Comparison of ENCODE assay signal across 9 mouse cellular contexts in the genomic region with DNA sequence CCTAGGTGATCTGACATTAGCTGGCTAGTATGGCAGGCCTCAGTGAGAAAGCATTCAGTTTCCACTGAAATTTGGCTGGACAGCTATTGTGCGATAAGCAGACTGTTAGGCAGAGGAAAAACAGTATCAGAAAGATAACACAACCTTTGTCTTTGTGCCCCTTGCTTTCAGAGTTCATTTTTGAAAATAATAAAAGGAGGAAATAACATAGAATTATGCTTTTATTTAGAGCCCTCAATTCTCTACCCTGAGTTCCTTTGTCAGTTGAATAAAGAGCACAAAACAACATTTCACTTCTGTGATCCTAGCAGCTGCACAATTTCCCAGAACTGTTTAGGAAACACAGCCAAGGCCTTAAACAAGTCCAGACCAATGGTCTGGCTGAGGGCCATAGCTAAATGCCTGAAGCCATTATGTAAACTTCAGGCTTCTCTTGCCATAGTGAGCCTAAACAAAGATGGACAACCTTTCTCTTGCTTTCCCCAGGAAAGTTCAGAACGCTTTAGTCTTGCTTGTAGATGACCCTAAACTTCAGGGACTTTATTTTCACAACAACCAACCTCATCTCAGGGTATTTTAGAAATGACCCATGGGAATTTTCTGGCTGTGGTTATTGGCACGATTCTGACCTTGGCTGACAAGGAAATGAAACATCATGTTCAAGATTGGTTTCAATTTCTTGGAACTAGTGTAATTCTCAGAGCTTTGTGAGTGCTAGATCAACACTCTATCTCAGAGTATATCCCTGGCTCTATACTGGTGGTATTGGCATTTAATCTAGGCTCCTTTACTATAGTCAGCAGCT. TPM values are rescaled to one million over a fixed set of nuclear protein-coding genes. Genes with fewer than 3 reads are reported as not detected.
DNase-seq lines count a peak whose midpoint lies in the region; ATAC-seq lines count a peak whose summit lies in the region.
"Had no signal": no experiment of that assay in that cellular context is flagged by ENCODE, and none has a peak within 500 bp of the region (broad histone marks: within the 10 kb centered on the region; RNA-seq: fewer than 3 reads in every experiment).

No protein-coding gene starts in this region.

- H3K36me3 ChIP-seq in embryonic facial prominence, embryonic 12.5 days, result no peaks in the 10 kb centered on the region
- no peaks in the 10 kb centered on the region for H3K36me3 ChIP-seq in embryonic facial prominence, embryonic 10.5 days (replicated peaks)

- H3K4me3 ChIP-seq in embryonic facial prominence, embryonic 12.5 days, result no peak overlapping the region
- no peak overlapping the region for H3K4me3 ChIP-seq in embryonic facial prominence, embryonic 10.5 days

- no peak for DNase-seq in embryonic facial prominence, embryonic 10.5 days (ENCODE audit: low spot score)
- DNase-seq in Muller cell, postnatal 12 days (ENCODE audit: inconsistent ontology term), result peak; percentile 88
- peak; percentile 76 for DNase-seq in gastrocnemius, postnatal 25 days
- DNase-seq in kidney, adult 9 months, result peak; percentile 89
- peak; percentile 74 to 77 for DNase-seq in lung, postnatal 4 days
- no peak for DNase-seq in thymus, postnatal 4 days
- no peak for DNase-seq in layer of hippocampus, postnatal 10 days (ENCODE audit: low spot score in 2 of 2)

- no peaks in the 10 kb centered on the region for H3K27me3 ChIP-seq in embryonic facial prominence, embryonic 12.5 days
- no peaks in the 10 kb centered on the region for H3K27me3 ChIP-seq in embryonic facial prominence, embryonic 10.5 days (replicated peaks; ENCODE audit: low read depth, poor library complexity, severe bottlenecking)

- 58% methylated on average over 3 of the region's 3 CpGs for WGBS in embryonic facial prominence, embryonic 12.5 days
- 82% methylated on average over 3 of the region's 3 CpGs for WGBS in embryonic facial prominence, embryonic 10.5 days

- no peak overlapping the region for H3K4me2 ChIP-seq in embryonic facial prominence, embryonic 12.5 days (replicated peaks)

- no peaks in the 10 kb centered on the region for H3K9me3 ChIP-seq in embryonic facial prominence, embryonic 12.5 days
- H3K9me3 ChIP-seq in embryonic facial prominence, embryonic 10.5 days, result no peaks in the 10 kb centered on the region

- ATAC-seq in embryonic facial prominence, embryonic 12.5 days (ENCODE audit: insufficient number of reproducible peaks, insufficient read depth, low FRiP score, low TSS enrichment), result 0 out of 2 replicates have a peak, but pooled peaks have one; percentile 4

- H3K9ac ChIP-seq in embryonic facial prominence, embryonic 12.5 days, result no peak overlapping the region

- H3K4me1 ChIP-seq in embryonic facial prominence, embryonic 12.5 days, result no peaks in the 10 kb centered on the region
- no peaks in the 10 kb centered on the region for H3K4me1 ChIP-seq in embryonic facial prominence, embryonic 10.5 days

- H3K27ac ChIP-seq in embryonic facial prominence, embryonic 12.5 days, result peak overlapping the region; percentile 46; the same call in 1 of the 2 replicates
- no peak overlapping the region for H3K27ac ChIP-seq in embryonic facial prominence, embryonic 10.5 days (replicated peaks)

RNA-seq across cellular contexts. Expression of gene Cd69, which starts 45.3 kb away (rescaled TPM):
- polyA plus RNA-seq in embryonic facial prominence, embryonic 12.5 days (2016; fragmentation: Nextera tagmentation; extraction: Ambion mirVana), result not detected in 2 replicates
- polyA plus RNA-seq in embryonic facial prominence, embryonic 10.5 days (2016; fragmentation: Nextera tagmentation; extraction: Ambion mirVana), result not detected in 2 replicates
- total RNA-seq in gastrocnemius, postnatal 25 days (2021), result under 1 TPM in 1 of 2 experiments, not detected in 1; 0.19 TPM
- total RNA-seq in layer of hippocampus, postnatal 10 days (2021), result not detected
- total RNA-seq: left cerebral cortex, postnatal 10 days had no signal

RNA-seq across cellular contexts. Expression of gene Clec2d, which starts 49.6 kb away (rescaled TPM):
- polyA plus RNA-seq in embryonic facial prominence, embryonic 12.5 days (2016; fragmentation: Nextera tagmentation; extraction: Ambion mirVana), result 0.13 TPM in 1 of 2 replicates, not detected in the other
- polyA plus RNA-seq in embryonic facial prominence, embryonic 10.5 days (2016; fragmentation: Nextera tagmentation; extraction: Ambion mirVana), result not detected in 2 replicates
- 10 to 100 TPM; 61.8 to 71.7 TPM for total RNA-seq in gastrocnemius, postnatal 25 days (2021)
- 1 to 10 TPM; 5.2 to 5.8 TPM for total RNA-seq in layer of hippocampus, postnatal 10 days (2021)

Comparison
In these comparisons a context has a peak if more than half of its experiments do, and no peak if none do; other contexts are left out.
1. DNase-seq: peak in Muller cell, postnatal 12 days (single experiment), gastrocnemius, postnatal 25 days (single experiment), kidney, adult 9 months (single experiment) and lung, postnatal 4 days (2 of 2); none in embryonic facial prominence, embryonic 10.5 days (single experiment), thymus, postnatal 4 days (single experiment) and layer of hippocampus, postnatal 10 days (0 of 2).
2. RNA of gene Clec2d, which starts 49.6 kb away (total RNA-seq): 61.8 to 71.7 TPM in gastrocnemius, postnatal 25 days; 5.2 to 5.8 TPM in layer of hippocampus, postnatal 10 days; every median in the first group is over 4 times any median in the second.